Mouse (Mus musculus): ENCODE measurements around the gene Has3.
"Not testable (repeated sequence)": the region's sequence is repeated elsewhere in the genome, so short reads cannot be mapped to it uniquely, and the experiment has no call there.

Gene Has3

GRCm38 (mm10) chr8:106870051-106870450 is at the start of gene Has3:
Gene Has3 (plus strand): TSS chr8:106870242.
- DNase-seq (ENCODE audit: inconsistent age in 2 of 2, low spot score in 1 of 2): no peak

GRCm38 (mm10) chr8:106820553-106821515 is 49.2 kb upstream of the Has3 start:
- no peak for DNase-seq (ENCODE audit: inconsistent age in 2 of 2, low spot score in 1 of 2)

- no peak for DNase-seq (ENCODE audit: inconsistent age in 2 of 2, low spot score in 1 of 2)
Observed at GRCm38 (mm10) chr8:106828921-106829320, 41.1 kb upstream of the Has3 start.

DNA sequence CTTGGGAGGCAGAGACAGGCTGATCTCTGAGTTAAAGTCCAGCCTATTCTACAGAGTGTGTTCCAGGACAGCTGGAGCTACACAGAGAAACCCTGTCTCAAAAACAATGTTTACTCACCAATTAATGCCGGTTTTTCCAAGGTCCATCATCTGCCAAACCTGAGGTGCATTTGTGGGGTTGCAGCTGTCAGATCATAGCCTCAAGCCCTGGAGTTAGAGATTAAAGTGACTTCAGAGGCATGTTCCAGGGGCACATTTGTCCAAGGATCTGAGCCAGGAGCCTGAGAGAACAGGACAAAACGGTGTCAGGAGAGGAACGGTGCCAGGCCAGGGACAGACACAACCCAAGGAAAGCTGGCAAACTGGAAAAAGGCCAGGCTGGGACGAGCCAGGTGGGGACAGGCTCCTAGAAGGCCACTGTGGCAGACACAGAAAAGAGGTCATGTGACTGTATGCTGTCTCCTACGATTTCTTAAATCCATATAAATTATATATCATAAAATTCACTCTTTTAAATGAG is 40.5 kb upstream of the Has3 start:
- DNase-seq (ENCODE audit: inconsistent age in 2 of 2, low spot score in 1 of 2): no peak

DNA sequence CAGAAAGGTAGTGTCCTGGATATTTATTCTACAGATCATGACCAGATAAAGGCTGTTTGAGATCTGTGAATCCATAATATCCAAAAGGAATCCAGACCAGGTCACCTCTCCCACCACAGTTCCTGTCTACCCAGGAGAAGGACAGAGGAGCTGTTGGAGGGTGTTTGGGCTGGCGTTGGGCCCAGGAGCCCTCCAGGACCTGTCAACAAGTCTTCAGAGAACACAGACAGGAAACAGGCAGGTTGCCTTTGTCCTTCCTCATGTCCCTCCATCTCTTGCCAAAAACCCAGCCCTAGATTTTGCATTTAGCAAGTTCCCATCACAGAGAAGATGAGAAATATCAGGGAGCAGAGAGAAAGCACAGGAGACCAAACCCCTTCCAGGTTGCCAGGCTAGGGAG is 35.1 kb upstream of the Has3 start:
- peak in 1 of 2 experiments; percentile 20 for DNase-seq (ENCODE audit: inconsistent age in 2 of 2, low spot score in 1 of 2)

DNA sequence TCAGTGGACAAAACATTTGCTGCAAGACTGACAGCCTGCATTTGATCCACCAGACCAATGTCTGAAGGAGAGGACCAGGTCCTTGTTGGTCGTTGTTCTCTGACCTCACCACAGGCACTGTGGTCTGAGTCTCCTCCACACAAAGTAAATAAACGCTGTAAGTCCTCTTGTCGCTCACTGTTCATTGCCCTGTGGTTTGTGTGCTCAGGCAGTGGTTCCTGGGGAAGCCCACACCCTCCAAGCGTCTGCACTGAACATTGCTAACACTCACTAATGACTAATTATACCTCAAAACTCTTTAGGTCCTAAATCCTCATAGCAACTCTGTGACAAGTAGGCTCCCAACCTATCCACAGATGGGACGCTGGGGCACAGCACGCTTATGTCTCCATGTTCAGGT is 33.5 kb upstream of the Has3 start:
- DNase-seq (ENCODE audit: inconsistent age in 2 of 2, low spot score in 1 of 2): no peak

DNA sequence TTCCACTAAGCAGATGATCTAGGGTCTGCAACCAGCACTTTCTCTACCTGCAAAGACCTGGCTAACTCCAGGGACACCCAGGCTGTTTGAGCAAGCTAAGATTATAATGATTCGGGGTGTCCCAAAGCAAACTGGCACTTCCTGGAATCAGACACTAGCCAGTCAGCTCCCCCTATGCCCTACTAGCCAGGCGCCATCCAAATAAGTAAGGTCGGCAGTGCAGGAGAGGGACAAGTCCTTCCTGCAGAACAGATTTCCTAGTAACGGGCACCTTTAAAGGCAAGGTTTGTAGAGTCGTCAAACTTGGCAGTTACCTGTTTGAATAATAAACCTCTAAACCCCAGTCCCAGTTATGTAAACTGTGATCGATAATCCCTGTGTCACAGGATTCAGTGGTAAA is 31.2 kb upstream of the Has3 start:
- no peak for DNase-seq (ENCODE audit: inconsistent age in 2 of 2, low spot score in 1 of 2)

- DNase-seq (ENCODE audit: inconsistent age in 2 of 2, low spot score in 1 of 2): peak in 1 of 2 experiments; percentile 45
Observed at GRCm38 (mm10) chr8:106839209-106840001, 30.6 kb upstream of the Has3 start.

DNA sequence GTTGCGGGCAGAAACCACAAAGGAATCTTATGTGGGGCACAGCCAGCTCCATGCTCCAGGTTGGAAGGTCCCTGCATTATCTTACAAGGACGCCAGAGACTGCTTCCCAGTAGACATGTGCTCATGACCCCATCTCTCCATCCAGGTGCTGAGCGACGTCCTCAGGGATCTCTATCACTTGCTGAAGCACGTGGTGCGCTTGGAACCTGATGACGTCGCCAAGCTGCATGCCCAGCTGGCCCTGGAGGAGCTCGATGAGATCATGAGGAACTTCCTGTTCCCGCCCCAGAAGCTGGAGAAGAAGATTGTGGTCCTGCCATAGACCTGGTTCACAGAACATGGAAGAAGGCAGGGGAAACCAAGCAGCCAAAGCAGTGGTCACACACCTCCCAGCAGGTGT is 20.0 kb upstream of the Has3 start:
- no peak for DNase-seq (ENCODE audit: inconsistent age in 2 of 2, low spot score in 1 of 2)

DNA sequence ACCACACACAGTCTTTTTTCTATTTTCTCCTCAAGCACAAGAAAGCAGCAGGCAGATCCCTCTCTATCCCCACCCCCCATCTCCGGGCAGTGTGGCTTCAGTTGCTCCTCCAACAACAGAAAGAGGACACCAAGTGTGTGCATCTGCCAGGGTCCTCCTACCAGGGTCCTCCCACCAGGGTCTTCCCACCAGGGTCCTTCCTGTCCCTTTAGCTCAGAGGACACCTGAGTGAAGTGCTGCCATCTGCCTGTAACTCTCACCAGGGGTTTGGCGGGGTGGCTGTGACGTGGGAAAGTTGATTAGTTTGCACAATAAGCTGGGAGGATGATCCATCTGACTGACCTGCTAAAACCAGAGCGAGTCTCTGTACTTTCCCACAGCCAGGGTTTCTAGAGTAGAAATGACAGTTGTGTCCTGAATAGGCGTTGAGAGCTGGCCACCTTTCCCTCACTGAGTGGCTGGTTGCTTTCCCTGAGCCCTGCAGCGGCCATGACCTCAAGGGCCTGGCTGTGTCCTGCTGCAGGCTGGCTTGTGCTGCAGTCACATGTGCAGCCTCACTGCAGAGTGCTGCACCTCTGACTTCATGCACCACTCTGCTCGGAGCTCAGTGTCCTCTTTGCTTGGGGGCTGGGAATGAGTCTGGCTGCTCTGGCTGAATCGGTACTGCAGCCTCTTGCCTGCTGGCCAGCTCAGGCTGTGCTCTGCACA is 15.4 kb upstream of the Has3 start:
- peak; percentile 33 to 75 for DNase-seq (ENCODE audit: inconsistent age in 2 of 2, low spot score in 1 of 2)

DNA sequence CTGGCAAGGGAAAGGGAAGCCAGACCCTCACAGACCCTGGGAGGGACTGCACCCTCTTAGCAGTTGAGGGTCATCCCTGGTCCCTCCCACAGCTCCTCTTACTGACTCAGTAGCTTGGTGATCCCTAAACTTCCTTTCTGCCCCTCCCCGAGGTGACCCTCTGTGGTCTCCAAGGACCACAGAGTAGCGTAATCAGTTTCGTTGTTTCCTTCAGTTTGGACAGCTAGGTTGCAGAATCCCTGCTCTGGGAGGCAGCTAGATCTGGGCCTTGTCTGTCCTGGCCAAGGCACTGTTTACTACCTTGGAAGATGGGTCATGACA is 14.8 kb upstream of the Has3 start:
- DNase-seq (ENCODE audit: inconsistent age in 2 of 2, low spot score in 1 of 2): peak in 1 of 2 experiments; percentile 29

DNA sequence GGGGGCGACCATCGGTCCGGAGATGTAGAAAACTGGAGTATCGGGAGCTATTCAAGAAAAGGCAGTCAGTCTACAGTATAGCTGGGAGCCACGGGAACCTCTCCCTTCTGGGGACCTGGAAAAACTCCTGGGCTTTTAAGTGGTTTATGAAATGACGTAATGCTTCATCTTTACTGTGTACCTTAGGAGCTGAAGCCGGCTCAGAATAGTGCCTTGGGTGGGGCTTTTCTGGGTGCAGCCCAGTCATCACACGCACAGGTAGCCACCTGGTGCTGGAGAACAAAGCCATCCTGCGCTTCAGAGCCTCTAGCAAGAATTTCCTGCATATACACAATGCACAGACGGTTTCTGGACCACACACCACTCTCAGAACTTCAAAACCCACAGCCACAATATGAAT is 7.2 kb upstream of the Has3 start:
- no peak for DNase-seq (ENCODE audit: inconsistent age in 2 of 2, low spot score in 1 of 2)

- no peak for DNase-seq (ENCODE audit: inconsistent age in 2 of 2, low spot score in 1 of 2)
Observed at GRCm38 (mm10) chr8:106865354-106865753, 4.7 kb upstream of the Has3 start.

DNA sequence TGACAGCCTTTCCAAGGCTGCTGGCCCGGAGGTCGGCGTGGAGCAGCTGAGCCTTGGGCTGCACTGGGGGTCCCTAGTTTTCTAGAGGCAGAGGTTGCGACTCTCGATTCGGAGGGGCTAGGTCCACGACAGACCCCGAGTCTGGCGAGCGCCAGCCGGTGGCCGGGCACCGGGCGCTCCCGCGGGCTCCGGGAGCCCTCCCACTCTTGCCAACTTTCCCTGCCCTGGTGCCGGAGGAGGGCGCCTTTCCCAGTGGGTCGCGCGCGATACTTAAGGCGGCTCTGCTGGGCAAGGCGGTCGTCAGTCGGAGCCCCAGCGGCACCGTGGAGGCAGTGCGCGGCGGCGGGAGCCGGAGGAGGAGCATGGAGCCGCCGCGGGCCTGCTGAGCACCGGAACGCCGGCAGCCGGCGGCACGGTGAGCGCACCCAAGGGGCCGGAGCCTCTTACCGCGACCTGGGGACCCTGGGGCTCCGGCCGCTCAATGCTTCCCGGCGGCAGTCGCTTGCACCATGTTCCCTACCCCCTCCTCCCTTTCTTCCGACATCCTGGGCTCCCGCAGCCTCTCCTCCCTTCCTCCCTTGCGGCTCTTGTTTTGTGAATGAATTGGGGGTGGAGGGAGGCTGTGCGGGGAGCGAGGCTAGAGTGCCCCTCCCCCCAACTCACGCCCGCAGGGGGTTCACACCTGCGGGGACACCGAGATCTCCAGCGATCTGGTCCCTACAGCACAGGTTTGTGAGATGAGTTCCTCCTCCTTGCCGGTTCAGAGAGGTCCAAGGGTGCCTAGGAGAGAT is 690 bp downstream of the Has3 start:
- peak; percentile 70 to 88 for DNase-seq (ENCODE audit: inconsistent age in 2 of 2, low spot score in 1 of 2)

DNA sequence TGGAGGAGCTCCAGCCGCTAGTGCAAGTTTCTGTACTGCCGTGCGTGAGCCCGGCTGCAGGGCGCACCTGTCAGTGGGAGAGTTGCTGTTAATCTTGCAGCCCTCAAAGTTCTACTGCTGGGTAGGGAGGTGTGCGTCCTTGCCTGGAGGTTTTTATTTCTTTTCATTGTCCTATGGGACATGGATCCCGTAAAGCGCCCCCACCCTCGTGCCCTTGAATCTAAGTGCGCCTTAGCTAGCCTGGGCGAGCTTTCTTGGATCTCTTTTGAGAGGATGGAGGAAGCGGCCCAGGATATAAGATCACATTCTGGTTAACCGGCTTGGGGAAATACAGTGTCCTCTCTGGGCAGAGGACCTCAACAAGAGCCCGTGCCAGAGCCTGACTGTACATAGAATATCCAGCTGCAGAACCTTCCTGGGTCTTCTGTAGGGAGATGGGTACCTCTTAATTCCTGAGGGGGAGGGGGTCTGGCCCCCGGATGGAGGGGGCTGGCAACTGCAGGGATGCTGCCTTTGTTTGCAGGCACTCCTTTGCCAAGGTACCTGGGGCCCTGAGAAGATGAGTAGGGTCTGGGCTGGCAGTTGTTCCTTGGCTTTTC is 1.4 kb downstream of the Has3 start:
- peak in 1 of 2 experiments; percentile 72 for DNase-seq (ENCODE audit: inconsistent age in 2 of 2, low spot score in 1 of 2)

- DNase-seq (ENCODE audit: inconsistent age in 2 of 2, low spot score in 1 of 2): peak; percentile 62 to 82
Observed at GRCm38 (mm10) chr8:106871931-106872371, 1.9 kb downstream of the Has3 start.

- no peak for DNase-seq (ENCODE audit: inconsistent age in 2 of 2, low spot score in 1 of 2)
Observed at GRCm38 (mm10) chr8:106872454-106873034, 2.5 kb downstream of the Has3 start.

DNA sequence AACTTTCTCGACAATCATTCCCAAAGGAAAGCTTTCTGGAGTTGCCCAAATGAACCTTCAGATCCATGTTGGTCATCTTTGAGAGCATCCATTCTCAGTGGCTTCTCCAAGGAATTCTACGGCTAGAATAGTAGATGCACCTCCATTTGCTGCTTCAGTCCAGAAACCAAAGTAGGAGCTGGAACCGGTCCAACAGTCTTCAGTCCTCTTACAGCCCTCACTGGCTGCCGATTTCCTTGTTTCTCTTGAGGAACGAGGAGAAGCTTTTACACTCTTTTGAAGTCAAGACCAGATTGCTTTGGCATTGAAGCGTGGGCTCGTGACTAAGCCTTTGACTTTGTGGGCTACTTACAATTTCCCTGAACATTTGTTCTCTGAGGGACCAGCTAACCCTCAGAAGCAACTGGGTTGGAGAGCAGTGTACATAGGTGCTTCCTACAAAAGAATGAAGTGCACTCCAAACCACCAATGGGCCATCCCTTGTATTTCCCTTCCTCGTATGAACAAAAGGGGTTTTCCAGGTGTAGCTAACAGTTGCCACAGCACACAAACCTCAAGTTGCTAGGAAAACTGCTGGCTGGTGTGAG is 10.2 kb downstream of the Has3 start:
- no peak for DNase-seq (ENCODE audit: inconsistent age in 2 of 2, low spot score in 1 of 2)

GRCm38 (mm10) chr8:106884094-106884493 is 14.1 kb downstream of the Has3 start:
- not testable (repeated sequence) for DNase-seq (ENCODE audit: inconsistent age in 2 of 2, low spot score in 1 of 2)

All from adrenal gland, adult (tissue).